Mouse (Mus musculus): ENCODE measurements around the gene Ccdc182.

GRCm38 (mm10) chr11:88260463-88260862 lies 33.4 kb upstream of the Ccdc182 start:
- TF ChIP-seq CTCF (IDR thresholded peaks at IDR 0.05) = no peak
- TF ChIP-seq POLR2A (IDR thresholded peaks at IDR 0.05; ENCODE audit: insufficient read depth, low read depth, low read length) = no peak

All from heart, adult 2 months (tissue).